Mouse (Mus musculus) thymus, postnatal 10 days (tissue): ENCODE measurements around the gene Usp51.
"Not testable (repeated sequence)": the region's sequence is repeated elsewhere in the genome, so short reads cannot be mapped to it uniquely, and the experiment has no call there.

Source experiments
- DNase-seq, 2 experiments: peaks; one replicate each; pipeline ENCODE4 v3.0.0; 2021; ENCODE audit warnings: low spot score in 2 of 2

The Usp51 gene

GRCm38 (mm10) chrX:153006387-153006841 is at the start of gene Usp51:
Gene Usp51 (plus strand): TSS chrX:153006469.
- no peak for DNase-seq

- no peak for DNase-seq
Observed at GRCm38 (mm10) chrX:152969606-152970005, 36.7 kb upstream of the Usp51 start.

- not testable (repeated sequence) for DNase-seq
Observed at GRCm38 (mm10) chrX:152973476-152974203, 32.6 kb upstream of the Usp51 start.

GRCm38 (mm10) chrX:152974204-152974661 is 32.0 kb upstream of the Usp51 start:
- DNase-seq: no peak

- no peak for DNase-seq
Observed at GRCm38 (mm10) chrX:152976538-152976937, 29.7 kb upstream of the Usp51 start.

- DNase-seq: no peak
Observed at GRCm38 (mm10) chrX:152985009-152985408, 21.3 kb upstream of the Usp51 start.

- not testable (repeated sequence) for DNase-seq
Observed at GRCm38 (mm10) chrX:152989852-152990251, 16.4 kb upstream of the Usp51 start.

GRCm38 (mm10) chrX:152996105-152996504 is 10.2 kb upstream of the Usp51 start:
- DNase-seq: not testable (repeated sequence)

- DNase-seq: peak; percentile 5 to 14
Observed at GRCm38 (mm10) chrX:153007021-153007684, 884 bp downstream of the Usp51 start.

GRCm38 (mm10) chrX:153007685-153008047 is 1.4 kb downstream of the Usp51 start:
- DNase-seq: no peak

GRCm38 (mm10) chrX:153025255-153025654 is 19.0 kb downstream of the Usp51 start:
- not testable (repeated sequence) for DNase-seq

GRCm38 (mm10) chrX:153025709-153026108 is 19.4 kb downstream of the Usp51 start:
- not testable (repeated sequence) for DNase-seq

- DNase-seq: not testable (repeated sequence)
Observed at GRCm38 (mm10) chrX:153031547-153031946, 25.3 kb downstream of the Usp51 start.

- DNase-seq: no peak
Observed at GRCm38 (mm10) chrX:153037087-153037971, 31.1 kb downstream of the Usp51 start, which contains the start of gene Mageh1. Gene Mageh1 (minus strand): TSS chrX:153037575.

- DNase-seq: not testable (repeated sequence)
Observed at GRCm38 (mm10) chrX:153037972-153038744, 31.9 kb downstream of the Usp51 start.
